Mouse (Mus musculus): ENCODE measurements around the gene Notch4. TPM values are rescaled to one million over a fixed set of nuclear protein-coding genes. Genes with fewer than 3 reads are reported as not detected.

The Notch4 gene
- total RNA-seq, 2 experiments from 2014 or later: 10.5 to 11.4 TPM

DNA sequence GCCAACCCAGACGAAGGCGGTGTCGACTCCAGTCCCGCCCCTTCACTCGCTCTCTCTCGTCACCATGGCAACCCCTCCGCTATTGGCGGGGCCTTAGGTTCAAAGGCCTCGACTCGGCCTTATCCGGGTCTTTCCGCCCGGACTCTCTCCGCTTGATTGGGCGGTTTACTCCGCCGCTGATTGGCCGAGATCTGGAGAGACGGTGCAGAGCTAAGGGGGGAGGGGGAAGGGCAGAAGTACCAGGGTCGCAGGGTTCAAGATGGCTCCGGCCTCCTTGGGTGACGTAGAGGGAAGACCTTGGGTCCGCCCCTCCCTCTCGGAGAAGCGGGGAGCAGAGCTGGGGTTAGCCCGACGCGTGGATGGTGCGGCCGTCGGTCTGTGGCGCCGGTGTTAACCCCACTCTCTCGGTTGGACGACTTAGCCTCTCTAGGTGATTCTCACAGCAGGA is 40.0 kb downstream of the Notch4 start, which contains the start of gene Agpat1:
Gene Agpat1 (plus strand): TSS at position 202 of the 448 bp plus-strand sequence.
- intact Hi-C loops (cut with DNase I): loop anchor here (2.0 kb wide), 1 partner anchor 23 kb away; no protein-coding TSS in a partner anchor

GRCm38 (mm10) chr17:34604511-34605237 is 40.6 kb downstream of the Notch4 start:
- peak; percentile 73 for DNase-seq
- peak overlapping the region; percentile 96 for H3K27ac ChIP-seq
- no peak for TF ChIP-seq CTCF (IDR thresholded peaks at IDR 0.05)
- intact Hi-C loops (cut with DNase I): loop anchor here (2.0 kb wide), 1 partner anchor 22 kb away; no protein-coding TSS in a partner anchor
- H3K4me3 ChIP-seq: peak overlapping the region; percentile 99

More for the DNA sequence above, 40.0 kb downstream of the Notch4 start, which contains the start of gene Agpat1:
- H3K4me3 ChIP-seq: peak within 1 kb of the TSS; percentile 99
- DNase-seq: peak; percentile 99
- peak within 1 kb of the TSS; percentile 96 for H3K27ac ChIP-seq
- no peak for TF ChIP-seq CTCF (IDR thresholded peaks at IDR 0.05)

GRCm38 (mm10) chr17:34605609-34606008 is 41.5 kb downstream of the Notch4 start:
- peak overlapping the region; percentile 99 for H3K4me3 ChIP-seq
- peak; percentile 99 for DNase-seq
- intact Hi-C loops (cut with DNase I): loop anchor here (2.0 kb wide), 1 partner anchor 21 kb away; no protein-coding TSS in a partner anchor

DNA sequence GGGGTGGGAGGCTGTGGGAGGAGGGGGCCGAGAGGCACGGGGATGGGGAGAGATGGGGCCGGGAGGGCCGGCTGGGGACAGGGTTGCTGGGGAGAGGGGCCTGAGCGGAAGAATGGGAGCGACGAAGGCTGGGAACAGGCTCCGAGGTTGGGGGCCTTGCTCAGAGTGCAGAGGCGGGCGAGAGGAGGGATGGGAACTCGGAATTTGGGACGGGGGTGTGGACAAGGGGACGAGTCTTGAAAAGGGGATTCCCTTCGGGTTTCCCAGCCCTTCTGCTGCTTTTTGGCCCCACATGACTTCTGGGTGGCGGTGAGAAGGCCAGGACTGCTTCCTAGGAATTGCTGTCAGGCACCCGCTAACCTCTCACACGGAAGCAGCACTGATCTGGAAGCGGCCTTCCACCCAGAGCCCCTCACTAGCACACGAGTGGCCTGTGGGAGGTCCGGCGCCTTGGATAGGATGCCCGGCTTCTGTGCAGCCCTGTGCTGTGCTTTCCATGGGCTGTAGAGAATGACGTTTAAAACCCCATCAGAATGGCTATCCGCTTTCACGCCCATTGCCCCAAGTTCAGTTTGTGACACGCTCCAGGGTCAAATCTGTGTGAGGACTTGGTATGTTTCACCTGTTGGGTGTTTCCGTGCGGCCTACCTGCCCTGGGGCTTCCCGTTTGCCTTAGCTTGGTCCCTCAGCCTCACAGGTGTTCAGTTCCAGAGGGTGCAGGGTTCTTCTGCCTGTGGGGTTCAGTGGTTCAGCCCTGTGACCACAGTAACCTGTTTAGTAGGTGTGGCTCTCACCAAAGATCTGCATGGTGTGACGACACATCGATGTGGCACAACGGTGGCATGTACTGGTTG is 42.3 kb downstream of the Notch4 start:
- Histone ChIP-seq H3K4me3 (peak overlapping the region; percentile 99), H3K27ac (peak overlapping the region; percentile 96)
- DNase-seq: no peak
- intact Hi-C loops (cut with DNase I): no loop called here
- no peak for TF ChIP-seq CTCF (IDR thresholded peaks at IDR 0.05)

More at GRCm38 (mm10) chr17:34605609-34606008, 41.5 kb downstream of the Notch4 start:
- no peak for TF ChIP-seq CTCF (IDR thresholded peaks at IDR 0.05)
- H3K27ac ChIP-seq: peak overlapping the region; percentile 96

- no peak overlapping the region for H3K27ac ChIP-seq
- no peak for TF ChIP-seq CTCF (IDR thresholded peaks at IDR 0.05)
- H3K4me3 ChIP-seq: no peak overlapping the region
- DNase-seq: no peak
- intact Hi-C loops (cut with DNase I): no loop called here
Observed at GRCm38 (mm10) chr17:34607997-34608396, 43.9 kb downstream of the Notch4 start.

GRCm38 (mm10) chr17:34611050-34611449 is 47.0 kb downstream of the Notch4 start:
- Histone ChIP-seq H3K4me3 (no peak overlapping the region), H3K27ac (no peak overlapping the region)
- intact Hi-C loops (cut with DNase I): no loop called here
- no peak for DNase-seq
- no peak for TF ChIP-seq CTCF (IDR thresholded peaks at IDR 0.05)

DNA sequence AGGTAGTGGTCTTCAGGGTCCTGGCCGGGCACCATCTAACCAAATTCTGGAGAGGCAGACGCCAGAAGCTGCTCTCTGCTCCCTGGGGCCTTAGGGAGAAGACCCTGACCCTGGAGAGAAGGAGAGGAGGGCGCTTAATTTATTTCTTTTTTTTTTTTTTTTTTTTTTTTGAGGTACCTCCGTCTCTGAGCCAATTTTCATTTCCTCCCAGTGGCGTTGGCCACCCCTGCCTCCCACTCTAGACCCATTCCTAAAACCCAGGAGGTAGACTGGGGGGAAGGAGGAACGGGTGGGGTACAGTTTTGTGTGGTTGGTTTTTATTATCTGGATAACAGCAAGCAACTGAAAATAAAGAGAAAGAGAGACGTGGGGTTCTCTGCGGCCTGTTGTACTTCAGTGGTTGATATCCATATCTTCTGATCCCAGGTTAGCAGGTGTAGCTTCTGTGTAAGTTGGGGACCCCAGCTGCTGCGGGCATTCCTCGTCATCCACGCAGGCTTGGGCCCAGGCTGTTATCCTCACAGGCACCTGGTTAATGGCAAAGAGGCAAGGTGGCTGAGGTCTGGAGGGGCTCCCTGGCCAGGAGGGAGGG is 49.1 kb downstream of the Notch4 start:
- intact Hi-C loops (cut with DNase I): no loop called here
- TF ChIP-seq CTCF (IDR thresholded peaks at IDR 0.05): no peak
- H3K27ac ChIP-seq: no peak overlapping the region
- no peak for DNase-seq
- no peak overlapping the region for H3K4me3 ChIP-seq

GRCm38 (mm10) chr17:34613830-34614229 is 49.8 kb downstream of the Notch4 start:
- H3K4me3 ChIP-seq: no peak overlapping the region
- intact Hi-C loops (cut with DNase I): no loop called here
- no peak for TF ChIP-seq CTCF (IDR thresholded peaks at IDR 0.05)
- DNase-seq: no peak
- H3K27ac ChIP-seq: no peak overlapping the region

- intact Hi-C loops (cut with DNase I): loop anchor here (5.0 kb wide), 1 partner anchor 44 kb away; no protein-coding TSS in a partner anchor
- Histone ChIP-seq H3K4me3 (no peak within 1 kb of the TSS), H3K27ac (peak within 1 kb of the TSS; percentile 65)
- TF ChIP-seq CTCF (IDR thresholded peaks at IDR 0.05): no peak
- no peak for DNase-seq
Observed at GRCm38 (mm10) chr17:34615871-34616270, 51.8 kb downstream of the Notch4 start, which contains the start of gene Egfl8. Gene Egfl8, minus strand, starts transcription at chr17:34615971.

- peak; percentile 76 for DNase-seq
- peak; percentile 90 for TF ChIP-seq CTCF (IDR thresholded peaks at IDR 0.05)
- Histone ChIP-seq H3K4me3 (no peak overlapping the region), H3K27ac (no peak overlapping the region)
- intact Hi-C loops (cut with DNase I): loop anchor here (2.0 to 5.0 kb wide), 2 partner anchors 47 to 178 kb away; no protein-coding TSS in a partner anchor
Observed at GRCm38 (mm10) chr17:34618999-34619398, 54.9 kb downstream of the Notch4 start.

DNA sequence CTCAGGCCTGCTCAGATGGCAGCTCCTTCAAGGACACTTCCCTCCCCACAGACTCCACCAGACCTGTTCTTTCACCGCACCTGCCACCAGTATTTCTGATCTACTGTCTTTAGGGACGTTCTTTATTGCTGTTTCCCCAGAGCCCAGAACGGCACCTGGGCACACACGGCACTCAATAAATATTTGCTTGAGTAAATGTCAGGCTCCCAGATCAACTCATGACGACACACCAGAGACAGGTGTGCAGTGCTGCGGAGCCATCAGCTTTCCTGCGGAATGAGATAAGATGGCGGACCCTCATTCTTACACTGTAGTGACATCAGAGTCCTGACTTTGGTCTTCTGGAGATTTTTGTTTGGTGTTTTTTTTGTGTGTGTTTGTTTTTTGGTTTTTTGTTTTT is 56.9 kb downstream of the Notch4 start:
- intact Hi-C loops (cut with DNase I): no loop called here
- DNase-seq: no peak

GRCm38 (mm10) chr17:34623161-34623560 is 59.1 kb downstream of the Notch4 start:
- intact Hi-C loops (cut with DNase I): no loop called here
- TF ChIP-seq CTCF (IDR thresholded peaks at IDR 0.05): peak; percentile 23; the same call in 1 of the 2 replicates

More for the DNA sequence above, 56.9 kb downstream of the Notch4 start:
- Histone ChIP-seq H3K27ac (no peak overlapping the region), H3K4me3 (no peak overlapping the region)
- TF ChIP-seq CTCF (IDR thresholded peaks at IDR 0.05): no peak

More at GRCm38 (mm10) chr17:34623161-34623560, 59.1 kb downstream of the Notch4 start:
- Histone ChIP-seq H3K4me3 (no peak overlapping the region), H3K27ac (no peak overlapping the region)
- DNase-seq: no peak

All from gastrocnemius, adult 2 months (tissue).